Mouse (Mus musculus) liver, embryonic 14.5 days (tissue): ENCODE results near the gene Tmppe.

ENCODE experiments used
- CTCF ChIP-seq: IDR thresholded peaks from 2 replicates; pipeline ENCODE4 v1.5.1; 2016; ENCODE audit warnings: antibody characterized with exemption, low read depth, control low read depth
- EP300 ChIP-seq: IDR thresholded peaks from 2 replicates; pipeline ENCODE4 v1.6.1; 2016; ENCODE audit warnings: antibody characterized with exemption, low read depth

- TF ChIP-seq EP300: no peak
- no peak for TF ChIP-seq CTCF
These were observed 13.0 kb downstream of the Tmppe start for GRCm38 (mm10) chr9:114413866-114414265.
